Mouse (Mus musculus): ENCODE results near the gene Bex3.

DNA sequence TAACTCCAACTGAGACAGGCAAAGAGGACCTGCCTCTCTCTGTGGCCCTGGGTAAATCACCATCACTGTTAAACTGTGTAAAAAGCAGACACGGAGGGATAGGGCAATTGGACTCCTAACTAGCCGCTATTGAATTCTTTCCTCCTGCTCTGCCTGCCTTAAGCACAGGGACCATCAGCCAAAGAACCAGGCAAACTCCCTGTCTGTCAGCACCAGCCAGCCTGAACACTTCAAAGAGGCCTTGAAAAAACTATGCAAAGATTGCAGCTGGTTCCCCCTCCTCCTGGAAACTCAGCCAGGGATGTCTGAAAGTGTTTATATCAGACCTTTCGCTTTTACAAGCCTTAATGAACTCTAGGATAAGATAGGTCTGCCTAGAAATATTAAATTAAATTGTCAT is 4.5 kb downstream of the Bex3 start:
- TF ChIP-seq CTCF (IDR thresholded peaks at IDR 0.05; ENCODE audit: extremely low read depth, insufficient read depth, low read length) (no peak), POLR2A (IDR thresholded peaks at IDR 0.05; ENCODE audit: extremely low read depth, insufficient read depth, low read length) (no peak)

Measured in cortical plate, adult 2 months (tissue).